Mouse (Mus musculus): ENCODE results near the gene Ift80. TPM values are rescaled to one million over a fixed set of nuclear protein-coding genes. Genes with fewer than 3 reads are reported as not detected.
"Not testable (repeated sequence)": the region's sequence is repeated elsewhere in the genome, so short reads cannot be mapped to it uniquely, and the experiment has no call there.

The Ift80 gene
- total RNA-seq, 2 experiments from 2014 or later = 19.9 to 26.1 TPM

DNA sequence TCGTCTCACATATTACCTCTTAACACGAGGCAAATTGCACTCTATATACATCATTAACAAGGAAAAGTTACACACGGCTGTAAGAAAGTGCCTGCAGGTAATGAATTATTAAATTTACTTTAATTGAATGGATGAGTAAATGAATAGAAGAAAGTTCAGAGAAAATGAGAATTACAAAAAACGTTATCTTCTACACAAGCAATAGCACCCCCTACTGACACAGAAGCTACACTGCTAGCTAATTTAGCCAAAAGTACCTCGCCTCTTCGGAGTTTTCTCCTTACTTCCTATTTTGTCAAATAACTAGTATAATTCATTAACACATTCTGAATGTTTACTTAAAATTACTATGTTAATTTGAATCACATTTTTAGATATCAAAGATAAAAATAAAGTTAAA is 49.9 kb downstream of the Ift80 start:
- Histone ChIP-seq H3K27ac (no peak overlapping the region), H3K4me3 (no peak overlapping the region)
- peak; percentile 90 for TF ChIP-seq CTCF (IDR thresholded peaks at IDR 0.05)
- DNase-seq (ENCODE audit: extremely low spot score in 1 of 2, low spot score in 2 of 2) = no peak
- intact Hi-C loops (cut with DNase I) = loop anchor here (10.0 kb wide), 2 partner anchors 240 to 310 kb away; no protein-coding TSS in a partner anchor

GRCm38 (mm10) chr3:68952707-68953106 is 51.7 kb downstream of the Ift80 start:
- no peak for DNase-seq (ENCODE audit: extremely low spot score in 1 of 2, low spot score in 2 of 2)
- Histone ChIP-seq H3K4me3 (no peak overlapping the region), H3K27ac (no peak overlapping the region)
- TF ChIP-seq CTCF (IDR thresholded peaks at IDR 0.05) = no peak
- intact Hi-C loops (cut with DNase I) = loop anchor here (10.0 kb wide), 2 partner anchors 238 to 308 kb away; no protein-coding TSS in a partner anchor

DNA sequence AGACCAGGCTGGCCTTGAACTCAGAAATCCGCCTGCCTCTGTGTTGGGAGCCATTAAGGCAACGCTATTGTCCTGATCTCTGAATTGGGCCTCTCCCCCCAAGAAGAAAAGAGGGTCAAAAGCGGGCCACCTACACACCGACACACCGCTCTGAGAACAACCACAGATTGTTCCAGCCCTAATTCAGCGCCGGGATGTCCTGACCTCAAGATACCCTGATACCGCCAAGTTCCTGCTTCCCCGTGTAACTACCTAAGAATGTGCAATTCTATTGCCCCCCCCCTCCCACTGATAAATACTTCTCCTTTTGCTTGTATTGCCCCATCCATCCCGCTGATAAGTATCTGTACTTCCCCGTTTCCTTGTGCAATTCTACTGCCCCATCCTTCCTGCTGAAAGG is 52.4 kb downstream of the Ift80 start:
- DNase-seq (ENCODE audit: extremely low spot score in 1 of 2, low spot score in 2 of 2); H3K27ac ChIP-seq; H3K4me3 ChIP-seq: not testable (repeated sequence)
- intact Hi-C loops (cut with DNase I) = loop anchor here (10.0 kb wide), 2 partner anchors 237 to 307 kb away; no protein-coding TSS in a partner anchor

DNA sequence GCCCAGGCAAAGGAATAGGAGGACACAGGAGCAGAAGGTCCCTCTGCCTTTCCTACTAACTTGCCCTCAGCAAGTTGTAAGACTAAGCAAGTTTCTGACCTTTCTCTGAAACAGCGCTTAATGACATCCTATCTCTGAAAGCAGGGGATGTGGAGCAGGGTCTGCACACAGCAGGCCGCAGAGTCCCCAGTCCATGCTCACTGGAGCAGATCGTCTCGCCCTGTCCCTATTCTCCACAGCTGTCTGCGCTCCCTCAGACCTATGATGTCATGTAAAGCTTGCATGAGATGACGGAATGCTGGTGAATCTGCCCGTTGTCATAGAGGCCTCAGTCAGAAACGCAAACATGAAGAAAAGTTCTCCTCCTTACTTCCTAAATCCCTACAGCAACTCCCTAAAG is 55.0 kb downstream of the Ift80 start:
- no peak for TF ChIP-seq CTCF (IDR thresholded peaks at IDR 0.05)
- DNase-seq (ENCODE audit: extremely low spot score in 1 of 2, low spot score in 2 of 2) = no peak
- intact Hi-C loops (cut with DNase I) = no loop called here
- no peak overlapping the region for H3K4me3 ChIP-seq
- H3K27ac ChIP-seq = no peak overlapping the region

DNA sequence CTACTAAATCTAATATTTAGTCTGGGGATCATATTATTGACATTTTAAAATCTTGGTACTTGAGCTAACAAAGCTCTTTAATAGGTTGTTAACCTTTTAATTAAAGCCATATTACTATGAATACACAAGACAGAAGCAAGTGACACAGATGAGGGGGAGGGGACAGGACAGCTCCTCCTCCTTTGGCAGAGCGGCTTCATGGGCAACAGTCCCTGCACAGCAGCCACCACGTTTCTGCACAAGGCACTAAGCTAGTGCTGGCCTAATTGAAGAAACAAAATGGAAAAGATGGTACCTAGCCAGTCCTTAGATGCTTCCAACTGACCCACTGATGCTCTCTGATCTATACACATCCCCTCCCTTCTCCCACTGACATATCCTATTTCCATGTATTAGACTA is 55.5 kb downstream of the Ift80 start:
- intact Hi-C loops (cut with DNase I) = no loop called here
- DNase-seq (ENCODE audit: extremely low spot score in 1 of 2, low spot score in 2 of 2) = no peak
- no peak for TF ChIP-seq CTCF (IDR thresholded peaks at IDR 0.05)
- Histone ChIP-seq H3K27ac (no peak overlapping the region), H3K4me3 (no peak overlapping the region)

- H3K27ac ChIP-seq = peak overlapping the region; percentile 36; the same call in 1 of the 2 replicates
- no peak overlapping the region for H3K4me3 ChIP-seq
- TF ChIP-seq CTCF (IDR thresholded peaks at IDR 0.05) = no peak
- intact Hi-C loops (cut with DNase I) = no loop called here
- no peak for DNase-seq (ENCODE audit: extremely low spot score in 1 of 2, low spot score in 2 of 2)
These were observed 62.5 kb downstream of the Ift80 start for GRCm38 (mm10) chr3:68941867-68942266.

DNA sequence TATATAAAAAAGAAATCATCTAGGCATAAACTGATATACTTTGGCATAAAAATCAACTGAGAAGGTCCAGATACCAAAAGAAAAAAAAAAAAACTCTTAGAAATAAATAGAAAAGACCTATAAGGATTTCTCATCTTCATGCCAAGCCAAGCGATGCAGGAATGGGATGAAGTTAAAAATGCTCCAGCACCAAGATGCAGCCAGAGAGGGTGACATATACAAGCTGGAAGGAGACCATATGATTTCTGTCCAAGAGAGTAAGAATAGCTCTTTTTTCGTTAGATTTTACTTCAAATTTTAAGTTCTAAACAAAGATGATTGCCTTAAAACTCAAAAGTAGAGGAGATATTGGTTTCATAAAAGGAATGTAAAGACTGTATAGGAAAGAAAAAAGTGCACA is 64.1 kb downstream of the Ift80 start:
- DNase-seq (ENCODE audit: extremely low spot score in 1 of 2, low spot score in 2 of 2) = no peak
- TF ChIP-seq CTCF (IDR thresholded peaks at IDR 0.05) = no peak
- Histone ChIP-seq H3K4me3 (no peak overlapping the region), H3K27ac (no peak overlapping the region; the same call in 1 of the 2 replicates)
- intact Hi-C loops (cut with DNase I) = no loop called here

DNA sequence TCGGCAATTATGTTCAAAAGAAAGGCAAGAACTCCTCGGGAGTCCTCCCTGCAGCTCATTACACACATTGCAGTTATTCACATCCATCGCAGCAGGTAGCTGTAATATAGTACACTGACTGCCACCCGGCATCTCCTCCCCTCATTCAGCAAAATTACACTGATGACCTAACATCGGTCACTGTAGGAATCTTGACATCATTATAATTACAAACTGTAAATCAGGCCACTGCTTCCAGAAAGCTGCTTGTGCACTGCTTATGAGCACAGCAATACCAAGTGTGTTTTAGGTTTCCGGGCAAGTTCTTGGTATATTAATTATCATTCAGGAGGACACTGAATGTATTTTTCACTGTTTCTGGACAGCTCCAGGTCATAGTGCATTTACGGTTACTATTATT is 65.1 kb downstream of the Ift80 start:
- H3K27ac ChIP-seq = no peak overlapping the region
- H3K4me3 ChIP-seq = no peak overlapping the region
- no peak for TF ChIP-seq CTCF (IDR thresholded peaks at IDR 0.05)
- intact Hi-C loops (cut with DNase I) = no loop called here
- DNase-seq (ENCODE audit: extremely low spot score in 1 of 2, low spot score in 2 of 2) = no peak

- no peak for TF ChIP-seq CTCF (IDR thresholded peaks at IDR 0.05)
- no peak for DNase-seq (ENCODE audit: extremely low spot score in 1 of 2, low spot score in 2 of 2)
- no peak overlapping the region for H3K4me3 ChIP-seq
- intact Hi-C loops (cut with DNase I) = no loop called here
- no peak overlapping the region for H3K27ac ChIP-seq
These were observed 67.7 kb downstream of the Ift80 start for GRCm38 (mm10) chr3:68936709-68937108.

- DNase-seq (ENCODE audit: extremely low spot score in 1 of 2, low spot score in 2 of 2) = no peak
- TF ChIP-seq CTCF (IDR thresholded peaks at IDR 0.05) = peak; percentile 48
- no peak overlapping the region for H3K4me3 ChIP-seq
- no peak overlapping the region for H3K27ac ChIP-seq
- intact Hi-C loops (cut with DNase I) = no loop called here
These were observed 68.9 kb downstream of the Ift80 start for GRCm38 (mm10) chr3:68935498-68935897.

GRCm38 (mm10) chr3:68934259-68934658 is 70.1 kb downstream of the Ift80 start:
- H3K4me3 ChIP-seq = no peak overlapping the region
- no peak overlapping the region for H3K27ac ChIP-seq
- intact Hi-C loops (cut with DNase I) = no loop called here
- TF ChIP-seq CTCF (IDR thresholded peaks at IDR 0.05) = no peak
- DNase-seq (ENCODE audit: extremely low spot score in 1 of 2, low spot score in 2 of 2) = no peak

- DNase-seq (ENCODE audit: extremely low spot score in 1 of 2, low spot score in 2 of 2) = no peak
- Histone ChIP-seq H3K4me3 (no peak overlapping the region), H3K27ac (no peak overlapping the region)
- intact Hi-C loops (cut with DNase I) = no loop called here
- no peak for TF ChIP-seq CTCF (IDR thresholded peaks at IDR 0.05)
These were observed 75.8 kb downstream of the Ift80 start for GRCm38 (mm10) chr3:68928619-68929018.

- H3K27ac ChIP-seq = no peak overlapping the region
- intact Hi-C loops (cut with DNase I) = no loop called here
- DNase-seq (ENCODE audit: extremely low spot score in 1 of 2, low spot score in 2 of 2) = no peak
- H3K4me3 ChIP-seq = no peak overlapping the region
- TF ChIP-seq CTCF (IDR thresholded peaks at IDR 0.05) = no peak
These were observed 96.9 kb downstream of the Ift80 start for GRCm38 (mm10) chr3:68907509-68907908.

Data from left cerebral cortex, adult 2 months (tissue).